Mouse (Mus musculus): Measurements from ENCODE around the gene Bmpr2. TPM values are rescaled to one million over a fixed set of nuclear protein-coding genes. Genes with fewer than 3 reads are reported as not detected.
"Not testable (repeated sequence)": the region's sequence is repeated elsewhere in the genome, so short reads cannot be mapped to it uniquely, and the experiment has no call there.

Gene Bmpr2
- polyA plus RNA-seq, 1 experiment, result 3.7 TPM

- H3K36me3 ChIP-seq (ENCODE audit: control insufficient read depth, insufficient read depth), result no peaks in the 10 kb centered on the region
- TF ChIP-seq MYOG (IDR thresholded peaks at IDR 0.05; ENCODE audit: control insufficient read depth, extremely low read depth, insufficient read length) (no peak), CEBPB (IDR thresholded peaks at IDR 0.05; ENCODE audit: low read depth) (no peak), USF1 (IDR thresholded peaks at IDR 0.05; ENCODE audit: low read depth) (no peak), CTCF (IDR thresholded peaks at IDR 0.05; ENCODE audit: control insufficient read depth, insufficient read depth, insufficient read length) (no peak), FOSL1 (IDR thresholded peaks at IDR 0.05; ENCODE audit: insufficient read depth, low read length, poor library complexity, severe bottlenecking) (no peak), MAX (IDR thresholded peaks at IDR 0.05) (no peak), MYOD1 (IDR thresholded peaks at IDR 0.05; ENCODE audit: control insufficient read depth, insufficient read length, low read depth) (no peak)
- no peak overlapping the region for H3K4me3 ChIP-seq (ENCODE audit: insufficient read depth, poor library complexity, severe bottlenecking)
- H3ac ChIP-seq (ENCODE audit: control insufficient read depth, insufficient read length, low read depth), result no peak overlapping the region
- no peaks in the 10 kb centered on the region for H3K79me3 ChIP-seq (ENCODE audit: low read depth)
- no peaks in the 10 kb centered on the region for H3K27me3 ChIP-seq (ENCODE audit: control insufficient read depth, insufficient read depth, insufficient read length)
- no peaks in the 10 kb centered on the region for H3K79me2 ChIP-seq (ENCODE audit: control insufficient read depth, insufficient read depth)
These were observed 24.3 kb upstream of the Bmpr2 start for GRCm38 (mm10) chr1:59738768-59739414.

GRCm38 (mm10) chr1:59739577-59740354, 23.4 kb upstream of the Bmpr2 start:
- Histone ChIP-seq H3K27me3 (ENCODE audit: control insufficient read depth, insufficient read depth, insufficient read length) (no peaks in the 10 kb centered on the region), H3K36me3 (ENCODE audit: control insufficient read depth, insufficient read depth) (no peaks in the 10 kb centered on the region), H3K4me3 (ENCODE audit: insufficient read depth, poor library complexity, severe bottlenecking) (no peak overlapping the region), H3K79me3 (ENCODE audit: low read depth) (no peaks in the 10 kb centered on the region), H3ac (ENCODE audit: control insufficient read depth, insufficient read length, low read depth) (no peak overlapping the region), H3K79me2 (ENCODE audit: control insufficient read depth, insufficient read depth) (no peaks in the 10 kb centered on the region)
- TF ChIP-seq MAX (IDR thresholded peaks at IDR 0.05), result no peak

DNA sequence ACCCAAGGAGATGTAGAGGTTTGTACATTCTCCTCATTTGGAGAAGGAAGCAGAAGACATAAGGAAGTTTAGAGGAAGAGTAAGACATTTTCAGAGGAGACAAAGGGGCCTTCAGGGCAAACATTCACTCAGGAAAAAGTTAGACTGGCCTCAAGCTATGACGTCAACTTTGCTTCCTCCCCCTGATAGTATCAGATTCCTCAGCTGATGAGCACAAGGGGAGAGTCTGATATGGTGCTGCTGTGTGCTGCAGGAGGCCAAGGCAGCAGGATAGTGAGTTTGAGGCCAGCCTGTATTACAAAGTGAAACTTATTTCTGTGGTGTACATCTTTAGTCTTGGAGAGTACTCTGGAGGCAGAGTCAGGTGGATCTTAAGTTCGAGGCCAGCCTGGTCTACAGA, 14.2 kb upstream of the Bmpr2 start:
- TF ChIP-seq USF1 (IDR thresholded peaks at IDR 0.05; ENCODE audit: low read depth), result no peak
- TF ChIP-seq CTCF (IDR thresholded peaks at IDR 0.05; ENCODE audit: control insufficient read depth, insufficient read depth, insufficient read length), result no peak

GRCm38 (mm10) chr1:59749724-59750123, 13.5 kb upstream of the Bmpr2 start:
- not testable (repeated sequence) for H3ac ChIP-seq (ENCODE audit: control insufficient read depth, insufficient read length, low read depth); H3K79me2 ChIP-seq (ENCODE audit: control insufficient read depth, insufficient read depth); H3K36me3 ChIP-seq (ENCODE audit: control insufficient read depth, insufficient read depth); H3K4me3 ChIP-seq (ENCODE audit: insufficient read depth, poor library complexity, severe bottlenecking); H3K27me3 ChIP-seq (ENCODE audit: control insufficient read depth, insufficient read depth, insufficient read length); H3K79me3 ChIP-seq (ENCODE audit: low read depth)

More for the DNA sequence above, 14.2 kb upstream of the Bmpr2 start:
- Histone ChIP-seq H3K27me3 (ENCODE audit: control insufficient read depth, insufficient read depth, insufficient read length) (no peaks in the 10 kb centered on the region), H3K79me3 (ENCODE audit: low read depth) (no peaks in the 10 kb centered on the region), H3K36me3 (ENCODE audit: control insufficient read depth, insufficient read depth) (no peaks in the 10 kb centered on the region), H3K79me2 (ENCODE audit: control insufficient read depth, insufficient read depth) (no peaks in the 10 kb centered on the region), H3ac (ENCODE audit: control insufficient read depth, insufficient read length, low read depth) (no peak overlapping the region), H3K4me3 (ENCODE audit: insufficient read depth, poor library complexity, severe bottlenecking) (no peak overlapping the region)

DNA sequence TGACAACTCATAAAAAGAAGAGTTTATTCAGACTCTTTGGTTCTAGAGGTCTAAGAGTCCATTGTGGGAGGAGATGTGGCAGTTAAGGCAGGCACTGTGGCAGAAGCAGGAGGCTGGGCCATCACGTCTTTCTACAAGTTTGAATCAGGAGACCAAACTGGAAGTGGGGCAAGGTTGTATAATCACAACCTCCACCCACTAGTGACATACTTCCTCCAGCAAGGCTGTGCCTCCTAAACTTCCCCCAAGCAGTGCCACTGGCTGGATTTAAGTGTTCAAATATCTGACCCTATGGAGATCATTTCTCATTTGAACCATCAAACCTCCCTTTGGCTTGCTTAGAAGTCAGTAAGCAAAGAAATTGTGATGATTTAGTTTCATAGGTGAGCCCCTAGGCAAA, 7.9 kb upstream of the Bmpr2 start:
- Histone ChIP-seq H3K27me3 (ENCODE audit: control insufficient read depth, insufficient read depth, insufficient read length) (no peaks in the 10 kb centered on the region), H3K79me2 (ENCODE audit: control insufficient read depth, insufficient read depth) (no peaks in the 10 kb centered on the region), H3ac (ENCODE audit: control insufficient read depth, insufficient read length, low read depth) (no peak overlapping the region), H3K4me3 (ENCODE audit: insufficient read depth, poor library complexity, severe bottlenecking) (no peak overlapping the region), H3K79me3 (ENCODE audit: low read depth) (no peaks in the 10 kb centered on the region), H3K36me3 (ENCODE audit: control insufficient read depth, insufficient read depth) (no peaks in the 10 kb centered on the region)
- no peak for TF ChIP-seq MYOG (IDR thresholded peaks at IDR 0.05; ENCODE audit: control insufficient read depth, extremely low read depth, insufficient read length)
- TF ChIP-seq FOSL1 (IDR thresholded peaks at IDR 0.05; ENCODE audit: insufficient read depth, low read length, poor library complexity, severe bottlenecking), result no peak
- no peak for TF ChIP-seq USF1 (IDR thresholded peaks at IDR 0.05; ENCODE audit: low read depth)
- no peak for TF ChIP-seq CTCF (IDR thresholded peaks at IDR 0.05; ENCODE audit: control insufficient read depth, insufficient read depth, insufficient read length)
- TF ChIP-seq MYOD1 (IDR thresholded peaks at IDR 0.05; ENCODE audit: control insufficient read depth, insufficient read length, low read depth), result no peak
- no peak for TF ChIP-seq MAX (IDR thresholded peaks at IDR 0.05)
- no peak for TF ChIP-seq CEBPB (IDR thresholded peaks at IDR 0.05; ENCODE audit: low read depth)

GRCm38 (mm10) chr1:59758325-59758724, 4.9 kb upstream of the Bmpr2 start:
- TF ChIP-seq MAX (IDR thresholded peaks at IDR 0.05), result no peak
- TF ChIP-seq CTCF (IDR thresholded peaks at IDR 0.05; ENCODE audit: control insufficient read depth, insufficient read depth, insufficient read length), result no peak
- no peak for TF ChIP-seq MYOD1 (IDR thresholded peaks at IDR 0.05; ENCODE audit: control insufficient read depth, insufficient read length, low read depth)
- no peak for TF ChIP-seq USF1 (IDR thresholded peaks at IDR 0.05; ENCODE audit: low read depth)
- no peak for TF ChIP-seq FOSL1 (IDR thresholded peaks at IDR 0.05; ENCODE audit: insufficient read depth, low read length, poor library complexity, severe bottlenecking)
- TF ChIP-seq MYOG (IDR thresholded peaks at IDR 0.05; ENCODE audit: control insufficient read depth, extremely low read depth, insufficient read length), result no peak
- TF ChIP-seq CEBPB (IDR thresholded peaks at IDR 0.05; ENCODE audit: low read depth), result no peak
- Histone ChIP-seq H3K36me3 (ENCODE audit: control insufficient read depth, insufficient read depth) (no peaks in the 10 kb centered on the region), H3K79me2 (ENCODE audit: control insufficient read depth, insufficient read depth) (no peaks in the 10 kb centered on the region), H3K27me3 (ENCODE audit: control insufficient read depth, insufficient read depth, insufficient read length) (no peaks in the 10 kb centered on the region), H3K79me3 (ENCODE audit: low read depth) (no peaks in the 10 kb centered on the region), H3ac (ENCODE audit: control insufficient read depth, insufficient read length, low read depth) (no peak overlapping the region), H3K4me3 (ENCODE audit: insufficient read depth, poor library complexity, severe bottlenecking) (no peak overlapping the region)
